Mouse (Mus musculus): ENCODE results near the gene Cacng3.

DNA sequence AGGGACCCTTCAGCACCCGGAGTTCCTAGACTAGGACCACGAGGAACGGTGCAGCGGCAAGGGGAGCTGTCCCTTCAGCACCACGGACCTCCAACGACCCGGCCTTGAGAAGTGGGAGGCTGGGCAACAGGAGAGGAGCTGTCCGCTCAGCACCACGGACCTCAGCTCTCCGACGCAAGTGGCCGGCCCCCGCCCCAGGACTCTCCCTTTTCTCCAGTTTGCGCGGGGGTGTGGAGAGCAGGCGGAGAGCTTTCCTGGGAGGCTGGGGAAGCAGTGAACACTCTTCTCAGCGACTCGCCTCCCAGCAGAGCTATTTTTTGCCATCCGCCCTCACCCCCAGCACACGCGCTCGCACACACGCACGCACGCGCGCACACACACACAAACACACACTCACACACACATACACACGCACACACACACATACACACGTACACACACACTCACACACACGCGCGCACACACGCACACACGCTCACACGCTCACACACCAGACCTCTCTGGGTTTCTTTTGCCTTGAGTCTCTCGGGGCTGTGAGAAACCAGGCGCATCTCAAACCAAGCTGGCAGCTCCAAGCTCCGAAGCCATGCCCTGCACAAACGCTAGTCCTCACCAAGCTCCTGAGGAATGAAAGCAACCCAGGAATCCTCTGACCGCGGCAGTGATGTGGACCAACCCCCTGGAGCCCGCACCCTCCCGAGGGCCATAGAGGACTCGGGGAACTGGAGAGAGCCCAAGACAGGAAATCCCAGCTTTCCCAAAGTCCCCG, 765 bp downstream of the Cacng3 start:
- TF ChIP-seq MAX (IDR thresholded peaks at IDR 0.05; ENCODE audit: low read length) = no peak
- no peak for TF ChIP-seq POLR2A (IDR thresholded peaks at IDR 0.05; ENCODE audit: low read depth, low read length)
- no peak for TF ChIP-seq CTCF (conservative IDR thresholded peaks at IDR 0.05 in 1 of 2, IDR thresholded peaks at IDR 0.05 in 1 of 2; ENCODE audit: low read depth in 2 of 2, low read length in 2 of 2)
- no peak for TF ChIP-seq ZC3H11A (IDR thresholded peaks at IDR 0.05; ENCODE audit: low read depth, low read length)
- no peak for TF ChIP-seq JUND (conservative IDR thresholded peaks at IDR 0.05; ENCODE audit: low read depth, low read length)

All from CH12.LX (cell line).